Mouse (Mus musculus) cerebellum, postnatal 4 days (tissue): Measurements from ENCODE around the gene Sept3.
A peak's percentile ranks its signal among the peaks of the same experiment; 100 is the strongest.
"Not testable (repeated sequence)": the region's sequence is repeated elsewhere in the genome, so short reads cannot be mapped to it uniquely, and the experiment has no call there.

Experiments
- DNase-seq, 2 experiments: peaks; one replicate each; pipeline ENCODE4 v3.0.0; 2022; ENCODE audit warnings: low spot score in 2 of 2, mixed read lengths in 1 of 2

Sept3 gene

DNA sequence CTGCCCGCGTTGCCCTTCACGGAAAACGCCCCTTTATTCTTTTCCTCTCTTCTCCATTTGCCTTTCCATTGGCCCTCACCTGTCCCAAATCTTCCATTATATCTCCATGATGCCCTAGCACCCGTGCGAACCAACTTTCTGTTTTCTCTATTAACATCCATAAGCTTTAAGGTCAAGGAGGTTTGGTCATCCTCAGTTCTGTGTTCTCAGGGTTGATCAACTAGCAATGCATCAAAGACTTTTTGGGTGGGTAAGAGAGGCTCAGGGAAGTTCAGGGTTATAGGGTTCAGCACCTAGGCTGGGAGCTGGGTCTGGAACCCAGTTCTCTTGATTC, at the start of gene Sept3:
Gene Sept3 (plus strand): TSS at position 301 of the 334 bp plus-strand sequence.
- no peak for DNase-seq

DNA sequence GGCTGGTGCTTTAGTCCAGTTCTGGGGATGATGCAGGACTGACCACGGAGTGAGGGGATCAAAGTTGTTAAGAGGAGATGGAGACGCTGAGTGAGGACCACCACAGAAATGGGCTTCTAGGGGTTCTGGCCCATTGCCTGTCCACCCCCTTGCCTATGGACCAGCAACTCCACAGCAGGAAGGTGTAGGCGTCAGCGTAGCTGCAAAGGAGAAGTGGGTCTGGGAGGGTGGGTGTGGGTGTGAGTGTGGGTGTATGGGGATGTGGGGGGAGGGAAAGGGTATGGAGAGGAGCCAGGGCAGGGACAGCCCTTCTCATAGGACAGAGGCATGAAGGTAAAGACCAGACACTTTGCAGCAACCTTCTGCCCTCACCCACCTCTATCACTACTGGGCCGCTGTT, 48.9 kb upstream of the Sept3 start:
- no peak for DNase-seq

DNA sequence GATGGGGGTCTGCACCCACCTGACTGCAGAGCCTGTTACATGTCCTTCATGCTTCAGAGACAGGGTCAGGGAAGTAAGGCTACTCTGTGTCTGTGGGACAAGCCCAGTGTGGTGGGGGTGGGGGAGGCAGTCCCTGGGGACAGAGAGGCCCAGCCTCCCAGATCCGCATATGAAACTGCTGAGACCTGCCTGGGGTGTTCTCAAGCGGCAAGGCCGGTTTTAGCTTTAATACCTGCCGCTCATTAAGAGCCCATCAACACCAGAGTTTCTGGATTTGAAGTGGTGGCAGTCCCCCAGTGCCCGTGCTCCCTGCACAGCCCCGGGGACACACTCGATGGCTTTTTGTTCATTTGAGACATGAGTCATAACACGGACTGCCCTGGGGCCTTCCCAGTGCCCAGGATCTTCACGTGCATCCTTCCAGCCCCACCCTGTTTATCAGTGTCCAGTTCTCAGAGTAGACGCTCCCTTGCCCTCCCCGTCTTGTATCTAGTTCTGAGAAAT, 45.1 kb upstream of the Sept3 start:
- DNase-seq, result no peak

DNA sequence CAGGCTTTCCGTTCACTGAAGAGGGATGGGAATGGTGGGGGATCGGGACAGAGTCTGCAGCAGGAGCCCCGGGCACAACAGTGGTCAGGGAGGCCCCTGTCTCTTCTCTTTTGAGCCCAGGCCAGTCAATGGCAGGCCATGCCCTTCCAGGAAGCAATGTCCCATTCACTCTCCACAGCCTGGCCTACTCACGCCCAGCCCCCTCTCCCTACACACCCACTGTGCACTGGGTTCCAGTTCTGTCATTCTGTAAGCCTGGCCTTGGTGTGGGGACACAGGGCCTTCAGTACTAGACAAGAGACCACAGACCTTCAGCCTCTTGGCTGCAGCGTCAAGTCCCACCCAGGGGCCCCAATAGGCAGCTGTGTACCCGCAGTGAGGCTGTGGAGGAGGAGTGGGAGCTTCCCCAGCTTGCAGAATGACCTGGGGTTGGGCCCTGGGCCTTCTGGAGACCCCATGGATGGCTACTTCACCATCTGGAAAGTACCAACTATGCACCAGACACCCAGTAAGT, 44.5 kb upstream of the Sept3 start:
- DNase-seq, result no peak

DNA sequence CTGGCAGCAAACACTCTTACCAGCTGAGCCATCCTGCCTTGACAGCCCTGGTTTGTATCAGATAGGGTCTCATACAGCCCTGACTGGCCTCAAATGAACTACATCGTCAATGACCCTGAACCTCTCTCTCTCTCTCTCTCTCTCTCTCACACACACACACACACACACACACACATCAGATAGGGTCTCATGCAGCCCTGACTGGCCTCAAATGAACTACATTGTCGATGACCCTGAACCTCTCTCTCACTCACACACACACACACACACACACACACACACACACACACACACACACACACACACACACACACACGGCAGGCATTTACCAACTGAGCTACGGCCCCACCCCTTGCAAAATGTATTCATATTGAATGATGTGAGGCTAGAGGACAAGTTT, 43.6 kb upstream of the Sept3 start:
- DNase-seq, result no peak

DNA sequence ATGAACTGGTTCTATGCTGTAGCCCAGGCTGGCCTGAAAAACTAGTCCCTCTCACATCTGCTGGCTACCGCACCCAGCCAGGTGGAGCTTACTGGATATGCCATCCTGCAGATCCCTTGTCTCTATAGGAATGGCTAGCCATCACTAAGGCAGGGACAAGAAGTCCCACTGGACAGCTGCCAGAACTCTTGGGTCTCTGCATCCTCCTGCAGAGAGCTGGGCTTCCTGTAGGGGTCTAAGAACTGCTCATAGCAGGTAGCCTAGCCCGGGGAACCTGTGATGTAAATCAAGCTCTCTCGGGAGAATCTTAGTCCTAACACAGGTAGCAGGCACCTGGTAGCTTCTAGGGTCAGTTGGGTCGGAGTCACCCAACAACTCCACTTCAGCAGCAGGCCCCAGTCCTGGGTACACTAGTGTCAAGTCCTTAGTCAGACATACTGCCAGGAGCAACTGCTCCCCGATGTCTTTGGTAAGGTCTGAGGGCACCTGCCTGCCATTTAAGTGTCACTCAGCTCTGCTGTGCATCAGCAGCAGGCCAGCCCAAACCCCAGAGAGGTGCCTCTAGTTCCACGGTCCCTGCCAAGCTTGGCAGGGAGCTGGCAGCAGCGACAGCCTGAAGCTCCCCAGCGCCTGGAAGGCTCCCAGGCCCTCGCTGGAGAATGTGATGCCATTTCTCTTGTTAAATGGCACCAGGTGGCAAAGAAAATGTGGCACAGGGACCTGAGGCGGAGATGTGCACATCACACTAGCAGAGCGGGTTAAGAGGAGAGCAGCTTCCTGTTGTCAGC, 42.9 kb upstream of the Sept3 start:
- peak in 1 of 2 experiments; percentile 59 for DNase-seq

DNA sequence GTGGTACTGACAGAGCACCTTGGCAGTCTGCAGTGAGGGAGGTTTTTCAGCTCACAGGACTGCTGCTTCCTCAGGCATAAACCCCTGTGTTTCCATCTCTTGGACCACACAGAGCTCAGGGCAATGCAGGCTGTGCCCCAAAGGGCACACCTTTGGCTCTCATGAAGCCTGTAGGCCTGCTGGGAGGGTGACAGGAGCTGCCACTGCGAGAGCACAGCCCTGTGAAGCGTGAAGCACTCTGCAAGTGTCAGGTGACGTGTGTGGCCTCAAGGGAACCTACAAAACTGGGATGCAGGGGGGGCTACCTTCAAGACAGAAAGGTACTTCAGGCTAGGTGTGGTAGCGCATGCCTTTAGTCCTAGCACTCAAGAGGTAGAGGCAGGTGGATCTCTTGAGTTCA, 42.0 kb upstream of the Sept3 start:
- no peak for DNase-seq

DNA sequence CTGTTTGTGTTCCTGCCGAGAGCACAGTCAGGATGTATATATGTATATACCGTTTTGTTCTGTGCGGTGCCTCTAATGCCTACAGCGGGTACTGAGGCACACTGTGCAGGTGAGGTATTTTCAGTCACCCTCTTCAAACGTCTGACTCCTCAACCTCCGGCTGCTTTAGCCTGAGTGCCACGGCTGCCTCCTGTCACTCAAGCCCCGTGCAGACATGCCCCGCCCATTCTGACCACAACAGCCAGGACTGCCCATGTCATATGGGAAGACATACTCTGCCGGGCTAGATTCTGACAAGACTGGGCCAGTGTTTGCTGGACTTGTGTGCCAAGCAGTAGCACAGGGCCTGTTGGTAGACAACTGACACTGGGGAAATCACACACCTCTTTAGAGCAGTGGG, 39.0 kb upstream of the Sept3 start:
- DNase-seq, result no peak

DNA sequence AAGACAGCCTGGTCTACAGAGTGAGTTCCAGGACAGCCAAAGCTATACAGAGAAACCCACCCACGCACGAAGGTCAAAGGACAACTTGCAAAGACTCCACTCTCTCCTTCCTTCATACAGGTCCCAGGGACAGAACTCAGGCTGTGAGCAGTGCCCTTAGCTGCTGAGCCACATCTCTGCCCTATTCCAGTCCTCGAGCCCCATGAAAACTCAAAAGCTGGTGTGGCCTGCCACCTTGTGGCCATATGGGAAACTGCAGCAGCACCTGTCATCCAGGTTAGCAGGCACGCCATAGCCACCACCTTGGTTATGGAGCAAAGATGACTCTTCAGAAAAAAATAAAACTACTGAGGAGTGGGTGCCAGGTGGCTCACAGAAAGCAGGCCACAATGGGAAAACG, 38.1 kb upstream of the Sept3 start:
- DNase-seq, result peak; percentile 80 to 88

DNA sequence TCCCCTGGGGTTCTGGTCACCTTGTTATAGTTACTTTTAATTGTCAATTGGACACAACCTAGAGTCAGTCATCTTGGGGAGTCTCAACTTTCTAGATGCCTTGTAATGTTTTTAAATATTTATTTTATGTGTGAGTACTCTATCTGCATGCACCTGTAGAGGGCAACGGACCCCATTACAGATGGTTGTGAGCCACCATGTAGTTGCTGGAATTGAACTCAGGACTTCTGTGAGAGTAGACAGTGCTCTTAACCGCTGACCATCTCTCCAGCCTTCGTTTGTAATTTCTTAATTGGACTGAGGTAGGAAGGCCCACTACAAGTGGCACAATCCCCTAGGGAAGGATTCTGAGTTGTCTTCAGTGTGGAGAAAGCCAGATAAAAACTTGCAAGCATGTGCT, 31.4 kb upstream of the Sept3 start:
- DNase-seq, result no peak

DNA sequence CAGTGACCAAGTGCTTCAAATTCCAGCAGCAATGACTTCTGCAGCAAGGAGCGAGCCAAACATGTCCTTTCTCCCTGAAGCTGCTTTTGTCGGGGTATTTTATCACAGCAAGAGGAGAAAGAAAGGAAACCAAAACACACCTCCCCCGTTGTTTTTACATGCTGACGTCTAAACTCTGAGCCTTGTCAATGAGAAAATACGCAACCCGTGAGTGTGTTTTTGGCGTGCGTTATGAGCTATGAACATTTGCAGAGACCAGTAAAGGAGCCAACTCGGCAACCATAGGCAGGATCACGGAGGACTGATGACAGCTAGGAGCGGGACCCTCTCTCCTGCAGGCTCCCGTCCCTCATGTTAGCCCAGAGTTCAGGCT, 31.0 kb upstream of the Sept3 start:
- no peak for DNase-seq

DNA sequence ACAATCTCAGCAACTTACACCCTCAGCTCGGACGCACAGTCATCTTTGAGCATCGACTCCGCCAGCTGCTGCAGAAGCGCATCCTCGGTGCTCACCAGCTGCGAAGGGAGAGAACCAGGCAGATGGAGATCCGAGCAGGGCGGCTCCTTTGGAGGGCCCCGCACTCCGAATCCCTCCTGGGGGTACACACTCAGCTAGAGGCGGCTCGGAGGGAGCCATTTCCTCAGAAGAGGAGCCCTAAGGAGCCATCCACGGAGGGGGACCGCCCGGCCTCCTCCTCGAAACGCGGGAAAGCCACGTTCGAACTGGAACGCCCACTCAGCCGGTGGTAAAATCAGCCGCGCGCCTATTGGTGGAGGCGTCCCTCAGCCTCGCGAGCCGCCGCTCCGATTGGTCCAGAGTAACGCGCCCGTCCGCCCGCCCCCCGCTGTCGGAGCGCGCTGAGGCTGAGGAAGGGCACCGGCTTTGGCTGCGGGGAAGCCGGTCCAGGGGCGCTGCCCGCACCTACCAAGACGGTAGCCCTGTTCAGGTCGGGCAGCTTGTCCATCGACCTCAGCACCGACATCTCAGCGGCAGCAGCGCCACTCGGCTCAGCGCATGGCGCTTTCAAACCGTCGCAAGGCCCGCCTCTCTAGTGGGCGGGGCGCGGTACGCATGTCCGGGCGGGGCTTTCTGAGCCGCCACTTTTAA, 30.4 kb upstream of the Sept3 start, which contains the start of gene Cenpm:
Gene Cenpm (minus strand): TSS at position 634 of the 690 bp plus-strand sequence.
- DNase-seq, result peak; percentile 90 to 95

DNA sequence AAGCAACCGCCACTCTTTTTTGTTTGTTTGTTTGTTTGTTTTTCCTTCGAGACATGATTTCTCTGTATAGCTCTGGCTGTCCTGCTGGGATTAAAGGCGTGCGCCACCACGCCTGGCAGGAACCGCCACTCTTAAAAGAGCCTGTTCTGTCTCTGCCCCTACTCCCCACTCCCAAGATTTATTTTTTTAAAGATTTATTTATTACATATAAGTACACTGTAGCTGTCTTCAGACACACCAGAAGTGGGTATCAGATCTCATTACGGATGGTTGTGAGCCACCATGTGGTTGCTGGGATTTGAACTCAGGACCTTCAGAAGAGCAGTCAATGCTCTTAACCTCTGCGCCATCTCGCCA, 29.9 kb upstream of the Sept3 start:
- DNase-seq, result not testable (repeated sequence)

DNA sequence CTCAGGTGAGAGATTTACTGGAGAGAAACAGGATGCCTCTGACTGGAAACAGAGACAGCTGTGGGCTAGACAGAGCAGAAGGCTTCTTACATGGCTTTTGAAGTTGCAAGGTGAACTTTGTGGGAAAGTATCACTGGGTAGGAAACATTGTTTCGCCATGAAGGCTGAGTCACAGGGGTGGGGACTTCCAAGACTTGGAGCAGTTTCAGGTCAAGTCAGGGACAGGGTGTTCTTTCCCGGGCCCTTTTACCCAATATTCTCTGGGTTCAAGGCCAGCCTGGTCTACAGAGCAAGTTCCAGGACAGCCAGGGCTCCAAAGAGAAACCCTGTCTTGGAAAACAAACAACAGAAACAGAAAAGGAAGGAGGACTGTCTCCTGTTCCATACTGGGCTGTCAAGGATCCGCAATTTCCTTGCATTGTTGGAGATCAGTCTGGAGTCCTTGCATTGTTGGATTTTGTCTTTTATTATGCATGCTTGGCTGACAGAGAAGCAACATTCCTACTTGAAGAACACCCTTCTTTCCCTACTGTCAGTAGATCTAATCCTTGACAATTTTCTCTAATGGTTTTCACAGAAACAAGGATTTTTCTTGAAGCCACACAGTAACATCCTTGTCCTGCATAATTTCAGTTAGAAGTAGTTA, 27.4 kb upstream of the Sept3 start:
- no peak for DNase-seq

DNA sequence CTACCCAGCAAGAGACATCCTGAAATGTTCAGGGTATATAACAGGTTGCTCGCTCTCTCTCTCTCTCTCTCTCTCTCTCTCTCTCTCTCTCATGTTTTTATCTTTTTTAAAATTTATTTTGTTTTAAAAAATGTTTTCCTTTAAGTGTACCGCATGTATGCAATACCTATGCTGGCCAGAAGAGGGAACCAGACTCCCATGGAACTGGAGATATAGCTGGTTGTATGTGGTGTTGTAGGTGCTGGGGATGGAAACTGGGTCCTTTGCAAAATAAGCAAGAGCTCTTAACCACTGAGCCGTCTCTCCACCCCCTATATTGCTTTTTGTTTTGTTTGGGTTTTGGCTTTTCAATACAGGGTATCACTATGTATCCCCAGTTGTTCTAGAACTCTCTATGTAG, 23.1 kb upstream of the Sept3 start:
- DNase-seq, result no peak

DNA sequence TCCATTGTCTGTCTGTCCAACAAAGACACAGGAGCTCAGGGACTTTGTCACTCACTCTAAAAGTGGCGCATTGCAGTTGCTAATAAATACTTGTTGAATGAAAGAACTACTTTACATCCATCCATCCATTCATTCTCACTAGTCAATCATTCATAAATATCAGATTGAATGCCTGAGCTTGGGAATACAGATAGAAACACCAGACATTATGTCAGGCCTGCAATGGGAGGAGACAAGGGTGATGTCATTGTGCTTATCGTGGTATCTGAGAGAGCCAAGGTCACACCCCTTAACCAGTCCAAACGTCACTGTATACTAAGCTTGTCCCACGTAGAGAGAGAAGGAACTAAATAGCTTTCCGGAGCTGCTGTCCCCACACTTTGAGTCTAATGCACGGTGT, 22.6 kb upstream of the Sept3 start, which contains the start of gene 1500009C09Rik:
Gene 1500009C09Rik (plus strand): TSS at position 301 of the 400 bp plus-strand sequence.
- DNase-seq, result no peak

DNA sequence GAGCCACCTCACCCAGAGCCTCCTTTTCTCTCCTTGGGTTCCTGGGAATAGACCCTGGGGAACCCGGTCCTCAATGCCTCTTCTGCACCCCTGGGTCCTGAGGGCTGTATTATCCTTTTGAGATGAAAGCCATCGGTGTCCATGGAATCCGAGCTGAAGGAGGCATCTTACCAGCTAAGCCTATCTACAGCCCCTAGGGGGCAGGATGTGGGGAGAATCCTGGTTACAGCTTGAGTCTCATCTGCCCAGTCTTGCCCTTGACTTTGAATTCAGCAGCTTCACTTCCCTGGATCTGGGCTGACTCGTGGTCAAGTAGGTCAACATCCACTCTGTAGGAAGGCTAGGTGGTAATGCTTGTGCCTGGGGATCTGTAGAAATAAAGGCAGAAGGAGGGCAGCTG, 19.4 kb upstream of the Sept3 start:
- no peak for DNase-seq

DNA sequence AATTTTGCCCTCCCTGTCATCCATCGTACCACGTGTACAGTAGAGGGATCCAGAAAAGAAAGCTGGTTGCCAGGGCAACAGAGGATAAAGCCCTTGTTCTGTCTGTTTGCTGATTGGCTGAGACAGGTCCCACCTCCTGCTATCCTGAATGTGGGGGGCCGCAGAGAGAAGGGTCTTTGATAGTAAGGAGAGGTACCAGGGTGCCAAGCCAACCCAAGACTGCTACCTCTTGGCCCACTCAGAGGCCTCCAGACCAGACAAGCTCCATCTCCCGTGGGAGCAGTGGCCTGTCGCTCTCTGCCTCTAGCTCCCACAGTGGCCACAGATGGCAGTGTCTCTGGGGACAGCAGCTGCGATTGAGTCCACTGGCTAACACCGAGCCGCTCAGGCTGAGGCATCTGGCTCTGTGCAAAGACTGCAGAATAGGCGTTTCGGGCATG, 18.7 kb upstream of the Sept3 start:
- peak; percentile 39 to 68 for DNase-seq

DNA sequence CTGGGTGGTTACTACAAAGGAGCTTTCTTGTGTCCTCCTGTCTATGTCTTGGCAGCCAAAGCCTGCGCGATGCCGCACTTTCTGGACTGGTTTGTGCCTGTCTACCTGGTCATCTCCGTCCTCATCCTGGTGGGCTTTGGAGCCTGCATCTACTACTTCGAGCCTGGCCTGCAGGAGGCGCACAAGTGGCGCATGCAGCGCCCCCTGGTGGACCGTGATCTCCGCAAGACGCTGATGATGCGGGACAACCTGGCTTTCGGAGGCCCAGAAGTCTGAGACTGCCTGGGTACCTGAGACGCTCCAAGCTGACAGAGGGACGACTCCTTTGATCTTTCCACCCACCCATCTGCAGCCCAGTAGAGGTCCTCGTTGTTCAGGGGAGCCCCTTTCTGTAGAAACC, 15.2 kb upstream of the Sept3 start:
- peak; percentile 70 to 89 for DNase-seq

DNA sequence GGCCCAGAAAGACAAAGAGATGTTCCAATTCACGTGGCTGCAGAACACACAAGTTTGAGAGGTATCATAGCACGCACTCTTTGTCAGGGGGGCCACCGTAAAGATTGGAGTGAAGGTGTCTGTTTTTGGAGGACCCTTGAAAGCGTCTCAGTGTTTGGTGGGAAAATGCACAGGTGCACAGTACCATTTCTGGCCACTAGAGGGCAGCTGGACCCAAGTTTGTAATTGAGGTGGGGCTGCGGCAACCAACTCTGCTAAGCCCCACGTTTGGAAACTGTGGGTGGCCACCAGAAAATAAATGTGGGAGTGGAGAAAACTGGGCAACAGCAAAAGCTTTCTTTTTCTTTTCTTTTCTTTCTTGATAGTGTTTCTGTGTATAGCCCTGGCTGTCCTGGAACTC, 8.3 kb upstream of the Sept3 start:
- peak; percentile 64 to 83 for DNase-seq

DNA sequence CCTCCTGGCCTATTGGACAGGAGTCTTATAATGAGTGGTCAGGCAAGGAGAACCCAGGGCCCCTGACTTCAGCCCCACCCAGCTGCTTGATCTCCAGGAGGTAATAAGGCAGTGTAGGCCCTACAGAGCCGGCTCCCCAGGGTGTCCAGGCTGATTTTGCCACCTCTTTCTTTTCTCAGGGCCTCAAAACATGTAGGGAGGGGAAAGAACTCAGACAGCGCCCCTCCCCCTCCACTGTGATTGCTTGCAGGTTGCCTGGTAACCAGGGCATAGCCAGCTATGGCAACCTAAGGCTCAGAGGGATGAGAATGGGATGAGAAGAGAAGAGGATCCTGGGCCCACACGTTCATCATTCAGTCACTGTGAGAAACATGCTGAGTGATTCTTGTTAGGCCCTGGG, 6.5 kb upstream of the Sept3 start:
- peak in 1 of 2 experiments; percentile 49 for DNase-seq

DNA sequence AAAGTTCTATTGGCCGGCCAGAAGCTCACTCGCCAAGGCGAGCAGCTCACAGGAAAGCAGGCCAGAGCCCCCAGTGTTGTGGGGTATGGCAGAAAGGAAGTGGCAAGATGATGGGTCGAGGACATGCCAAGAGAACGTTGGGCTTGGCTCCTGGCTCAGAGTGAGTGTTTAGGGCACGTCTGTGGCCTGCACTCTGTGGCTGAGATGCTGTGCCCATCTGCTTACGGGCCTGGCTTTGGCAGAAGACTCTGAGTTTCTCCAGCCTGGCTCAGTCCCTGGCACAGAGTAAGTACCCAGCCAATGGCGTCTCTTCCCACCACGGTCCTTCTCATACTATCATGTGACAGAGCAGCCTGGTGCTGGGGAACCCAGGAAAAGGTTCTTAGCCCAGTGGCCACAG, 5.9 kb upstream of the Sept3 start:
- DNase-seq, result peak in 1 of 2 experiments; percentile 42
